Mouse (Mus musculus) midbrain, embryonic 16.5 days (tissue): ENCODE data around the gene Esm1. TPM values are rescaled to one million over a fixed set of nuclear protein-coding genes. Genes with fewer than 3 reads are reported as not detected.
A peak's percentile ranks its signal among the peaks of the same experiment; 100 is the strongest.

Source experiments
- ATAC-seq: fragments of 200-750 bp; cut with Nextera tagmentation; 2 replicates; pipeline ENCODE4 v1.8.0; 2017; ENCODE audit warnings: moderate TSS enrichment
- H3K27ac ChIP-seq: fragments of 300-500 bp; sonication (generic); 2 replicates; pipeline ENCODE4 v1.5.1; 2014; ENCODE audit warnings: mild to moderate bottlenecking, low read length, mixed read lengths
- H3K27me3 ChIP-seq: fragments of 300-500 bp; sonication (generic); 2 replicates; pipeline ENCODE4 v1.6.1; 2014; ENCODE audit warnings: low read depth, low read length, mixed read lengths; ENCODE audit not compliant: control insufficient read depth, insufficient read depth
- H3K36me3 ChIP-seq: fragments of 300-500 bp; sonication (generic); 2 replicates; pipeline ENCODE4 v1.6.1; 2014; ENCODE audit warnings: mild to moderate bottlenecking, low read length, moderate library complexity, mixed read lengths; ENCODE audit not compliant: control insufficient read depth, insufficient read depth
- H3K4me1 ChIP-seq: fragments of 300-500 bp; sonication (generic); 2 replicates; pipeline ENCODE4 v1.6.1; 2014; ENCODE audit warnings: mild to moderate bottlenecking, low read length, mixed read lengths; ENCODE audit not compliant: control insufficient read depth, insufficient read depth
- H3K4me2 ChIP-seq: fragments of 300-500 bp; sonication (generic); 2 replicates; pipeline ENCODE4 v1.6.1; 2014; ENCODE audit warnings: mild to moderate bottlenecking, low read length, mixed read lengths
- H3K4me3 ChIP-seq: fragments of 300-500 bp; sonication (generic); 2 replicates; pipeline ENCODE4 v1.5.1; 2014; ENCODE audit warnings: low read depth, mild to moderate bottlenecking, low read length, moderate library complexity, mixed read lengths
- H3K9ac ChIP-seq: fragments of 300-500 bp; sonication (generic); 2 replicates; pipeline ENCODE4 v1.6.1; 2014; ENCODE audit warnings: low read depth, low read length, mixed read lengths
- H3K9me3 ChIP-seq: fragments of 300-500 bp; sonication (generic); replicated peaks from 2 replicates; pipeline ENCODE4 v1.6.1; 2014; ENCODE audit warnings: mild to moderate bottlenecking, low read length, mixed read lengths; ENCODE audit not compliant: control insufficient read depth, poor library complexity, severe bottlenecking
- WGBS: fragments of 180-500 bp; shearing (Covaris S2); extraction: QIAGEN DNeasy Blood & Tissue Kit; methylation state at CpG from one replicate; pipeline ENCODE4 v1.1.7; 2014; 5-methylcytosine and 5-hydroxymethylcytosine counted together
- polyA plus RNA-seq: library from polyadenylated mRNA; unstranded; fragments of >200 nt; fragmentation: Nextera tagmentation; extraction: Ambion mirVana; gene quantifications from 2 replicates; pipeline ENCODE4 v1.2.1, GENCODE M21; 2015

The Esm1 gene
- polyA plus RNA-seq, 1 experiment from 2014 or later, result 2.1 TPM

DNA sequence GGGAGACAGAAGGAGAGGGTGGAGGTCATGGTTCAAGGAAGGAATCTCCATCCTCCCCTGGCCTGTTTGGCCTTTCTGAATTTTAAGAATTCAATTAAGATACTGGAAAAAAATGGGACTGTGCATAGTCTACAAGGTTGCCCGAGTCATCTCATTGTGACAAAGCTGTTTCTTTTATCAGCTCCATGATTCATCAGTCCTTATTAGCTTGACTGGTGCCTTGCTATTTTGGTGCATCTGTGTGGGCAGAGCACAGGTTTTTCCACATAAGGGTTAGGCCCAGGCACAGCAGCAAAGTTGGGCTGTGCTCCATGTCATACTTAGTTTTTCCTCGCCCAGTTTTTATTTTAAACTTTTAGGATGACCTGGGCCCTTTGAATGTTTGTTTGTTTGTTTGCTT lies 47.3 kb downstream of the Esm1 start:
- Histone ChIP-seq H3K4me1 (no peaks in the 10 kb centered on the region), H3K4me2 (no peak overlapping the region), H3K36me3 (no peaks in the 10 kb centered on the region), H3K9me3 (no peaks in the 10 kb centered on the region), H3K4me3 (no peak overlapping the region), H3K27ac (no peak overlapping the region), H3K27me3 (no peaks in the 10 kb centered on the region), H3K9ac (no peak overlapping the region)
- ATAC-seq, result no peak
- 97% methylated on average over 2 of the region's 2 CpGs for WGBS

DNA sequence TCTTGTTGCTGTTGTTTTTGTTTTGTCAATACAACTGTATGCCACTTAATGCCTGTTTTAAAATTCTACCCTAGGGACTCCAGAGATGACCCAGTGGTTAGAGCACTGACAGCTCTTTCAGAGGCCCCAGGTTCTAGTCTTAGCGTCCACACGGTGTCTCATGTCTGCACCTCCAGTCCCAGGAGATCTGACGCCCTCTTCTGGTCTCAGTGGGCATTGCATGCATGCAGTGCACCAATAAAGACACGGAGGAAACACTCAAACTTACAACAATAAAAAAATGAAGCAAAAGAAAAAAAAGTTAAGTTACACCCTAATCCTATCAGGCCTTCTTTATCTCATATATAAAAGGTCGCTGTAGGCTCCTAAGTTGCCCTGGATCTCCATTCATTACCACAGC lies 47.7 kb downstream of the Esm1 start:
- no peak for ATAC-seq
- Histone ChIP-seq H3K4me2 (no peak overlapping the region), H3K9me3 (no peaks in the 10 kb centered on the region), H3K36me3 (no peaks in the 10 kb centered on the region), H3K4me3 (no peak overlapping the region), H3K27me3 (no peaks in the 10 kb centered on the region), H3K27ac (no peak overlapping the region), H3K9ac (no peak overlapping the region), H3K4me1 (no peaks in the 10 kb centered on the region)
- WGBS, result 50% methylated on average over 5 of the region's 5 CpGs

DNA sequence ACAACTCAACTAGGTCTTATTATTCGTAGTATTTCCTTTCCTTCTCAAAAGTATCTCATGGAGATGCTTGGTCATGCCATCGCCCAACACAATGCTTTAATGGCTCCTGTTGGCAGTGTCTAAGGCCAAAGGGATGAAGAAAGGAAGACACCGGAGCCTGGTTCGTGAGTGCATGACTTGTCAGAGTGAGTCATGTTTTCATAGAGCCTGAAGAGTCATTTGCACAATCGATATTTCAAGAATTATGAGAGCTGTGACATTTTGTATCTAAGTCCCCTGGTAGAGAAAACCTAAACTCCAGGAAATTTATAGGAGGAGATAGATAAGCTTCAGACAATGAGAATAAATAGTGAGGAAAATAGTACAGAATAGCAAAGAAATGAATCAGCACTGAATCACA lies 49.8 kb downstream of the Esm1 start:
- no peak for ATAC-seq
- H3K27me3 ChIP-seq, result no peaks in the 10 kb centered on the region
- WGBS, result 91% methylated on average over 5 of the region's 5 CpGs
- no peak overlapping the region for H3K27ac ChIP-seq
- no peak overlapping the region for H3K9ac ChIP-seq
- H3K9me3 ChIP-seq, result no peaks in the 10 kb centered on the region
- H3K4me2 ChIP-seq, result no peak overlapping the region
- no peak overlapping the region for H3K4me3 ChIP-seq
- H3K36me3 ChIP-seq, result no peaks in the 10 kb centered on the region
- no peaks in the 10 kb centered on the region for H3K4me1 ChIP-seq

DNA sequence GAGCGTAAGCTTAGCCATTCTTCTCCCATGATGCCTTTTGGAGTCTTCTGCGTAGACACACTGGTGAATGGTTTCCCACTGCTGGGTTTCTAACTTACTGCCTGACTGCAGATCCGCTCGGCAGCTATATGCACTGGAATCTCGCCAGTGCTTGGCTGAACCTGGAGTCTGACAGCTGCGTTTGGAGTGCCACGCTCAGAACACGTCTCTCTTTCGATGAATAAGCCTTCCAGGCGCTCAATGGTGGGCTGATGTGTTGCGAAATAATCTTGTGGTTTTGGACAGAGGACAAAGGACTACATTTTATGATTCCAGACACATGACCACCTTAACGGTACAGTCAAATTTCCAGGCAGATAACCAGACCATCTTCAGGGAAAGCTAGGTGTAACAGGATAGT lies 53.4 kb downstream of the Esm1 start:
- no peaks in the 10 kb centered on the region for H3K36me3 ChIP-seq
- H3K9ac ChIP-seq, result no peak overlapping the region
- H3K9me3 ChIP-seq, result no peaks in the 10 kb centered on the region
- 66% methylated on average over 12 of the region's 12 CpGs for WGBS
- no peak overlapping the region for H3K27ac ChIP-seq
- 0 out of 2 replicates have a peak, but pooled peaks cover 2% of the 10 kb centered on the region for H3K4me1 ChIP-seq
- ATAC-seq, result no peak
- H3K4me2 ChIP-seq, result 0 out of 2 replicates have a peak overlapping the region, but pooled peaks have one; percentile 4
- no peak overlapping the region for H3K4me3 ChIP-seq
- H3K27me3 ChIP-seq, result no peaks in the 10 kb centered on the region

DNA sequence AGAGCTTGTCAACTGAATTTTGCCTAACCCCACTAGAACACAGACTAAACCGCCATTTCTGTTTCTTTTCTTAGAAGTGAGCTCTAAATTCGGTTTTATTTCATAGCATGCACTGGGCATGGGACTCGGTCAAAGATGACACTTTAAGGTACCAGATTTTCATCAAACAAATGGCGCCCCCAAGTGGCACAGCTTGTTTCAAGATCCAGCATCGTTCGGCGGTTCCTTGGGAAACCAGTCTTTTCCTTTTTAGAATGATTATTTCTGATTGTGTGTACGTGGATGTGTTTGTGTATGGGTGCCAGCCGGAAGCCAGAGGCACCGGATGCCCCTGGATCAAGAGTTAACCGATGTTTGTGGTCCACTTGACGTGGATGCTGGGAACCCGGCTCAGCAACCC lies 55.8 kb downstream of the Esm1 start:
- H3K27me3 ChIP-seq, result no peaks in the 10 kb centered on the region
- WGBS, result 23% methylated on average over 13 of the region's 13 CpGs
- no peak overlapping the region for H3K9ac ChIP-seq
- H3K4me3 ChIP-seq, result no peak overlapping the region
- H3K36me3 ChIP-seq, result no peaks in the 10 kb centered on the region
- no peaks in the 10 kb centered on the region for H3K9me3 ChIP-seq
- no peak overlapping the region for H3K4me2 ChIP-seq
- no peak for ATAC-seq
- H3K27ac ChIP-seq, result no peak overlapping the region
- H3K4me1 ChIP-seq, result 0 out of 2 replicates have a peak, but pooled peaks cover 2% of the 10 kb centered on the region

DNA sequence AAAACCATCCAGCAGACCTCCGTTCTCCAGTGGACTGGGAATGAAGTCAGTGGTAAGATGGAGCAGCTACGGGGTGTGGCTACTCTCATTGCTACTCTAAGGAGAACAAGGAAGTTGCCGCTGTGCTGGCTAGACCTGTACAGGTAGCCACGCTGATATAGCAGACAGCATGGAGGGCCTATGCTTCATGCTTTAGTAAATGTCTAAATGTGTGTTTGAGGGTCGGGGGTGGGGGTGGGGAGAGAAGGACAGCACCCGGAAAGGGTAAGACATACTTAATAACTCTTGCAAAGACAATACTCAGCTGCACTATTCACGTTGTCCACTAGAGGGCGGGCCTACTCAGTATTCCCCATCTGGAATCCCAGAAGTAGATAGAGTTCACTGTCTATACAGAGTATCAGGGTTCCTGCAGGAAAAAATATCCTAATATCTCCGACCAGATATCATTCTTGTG lies 57.1 kb downstream of the Esm1 start:
- WGBS, result 29% methylated on average over 9 of the region's 9 CpGs
- no peak overlapping the region for H3K4me2 ChIP-seq
- H3K4me1 ChIP-seq, result 0 out of 2 replicates have a peak, but pooled peaks cover 2% of the 10 kb centered on the region

DNA sequence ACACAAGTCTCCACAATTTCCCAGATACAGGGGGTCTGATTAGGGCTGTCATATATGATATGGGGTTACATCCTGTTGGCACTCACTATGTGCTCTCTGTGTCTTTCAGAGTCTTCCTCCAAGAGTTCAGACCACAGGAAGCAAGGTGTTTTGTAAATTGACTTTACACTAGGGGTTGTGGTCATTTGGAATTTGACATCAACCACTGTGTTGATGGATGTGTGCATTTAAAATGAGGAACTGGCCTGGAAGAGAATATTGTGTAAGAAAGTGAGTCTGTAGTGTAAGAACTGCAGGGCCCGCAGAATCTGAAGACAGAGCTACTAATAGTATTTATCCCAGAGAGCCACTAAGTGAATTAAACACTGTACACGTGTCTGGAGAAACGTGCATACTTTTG lies 57.7 kb downstream of the Esm1 start:
- H3K9ac ChIP-seq, result no peak overlapping the region
- no peaks in the 10 kb centered on the region for H3K36me3 ChIP-seq
- WGBS, result 96% methylated on average over 3 of the region's 3 CpGs
- H3K27ac ChIP-seq, result no peak overlapping the region
- H3K9me3 ChIP-seq, result no peaks in the 10 kb centered on the region
- no peak overlapping the region for H3K4me3 ChIP-seq
- no peaks in the 10 kb centered on the region for H3K27me3 ChIP-seq
- ATAC-seq, result no peak
- H3K4me2 ChIP-seq, result no peak overlapping the region
- H3K4me1 ChIP-seq, result 0 out of 2 replicates have a peak, but pooled peaks cover 2% of the 10 kb centered on the region

More for the DNA sequence above, 57.1 kb downstream of the Esm1 start:
- 0 out of 2 replicates have a peak, but pooled peaks have one; percentile 16 for ATAC-seq
- H3K36me3 ChIP-seq, result no peaks in the 10 kb centered on the region
- H3K27ac ChIP-seq, result no peak overlapping the region
- no peak overlapping the region for H3K9ac ChIP-seq
- no peak overlapping the region for H3K4me3 ChIP-seq
- H3K9me3 ChIP-seq, result no peaks in the 10 kb centered on the region
- H3K27me3 ChIP-seq, result no peaks in the 10 kb centered on the region

Other genes with a start within 250 kb of the Esm1 start
- 1.2 and 1.5 TPM in 2 replicates for gene Ccno, start 221.9 kb upstream of the Esm1 start, polyA plus RNA-seq
- gene Mcidas, start 215.8 kb upstream of the Esm1 start, polyA plus RNA-seq, result 0.53 and 0.57 TPM in 2 replicates
- 0.51 and 0.55 TPM in 2 replicates for gene Cdc20b, start 174.5 kb upstream of the Esm1 start, polyA plus RNA-seq
- gene Gpx8, start 163.2 kb upstream of the Esm1 start, polyA plus RNA-seq, result 38.4 and 40.5 TPM in 2 replicates
- not detected in 2 replicates for gene Gzma, start 108.7 kb upstream of the Esm1 start, polyA plus RNA-seq
- 0.14 and 0.26 TPM in 2 replicates for gene Gzmk, start 16.2 kb downstream of the Esm1 start, polyA plus RNA-seq
- gene BC067074, start 83.5 kb downstream of the Esm1 start, polyA plus RNA-seq, result 0.80 and 0.83 TPM in 2 replicates